Mouse (Mus musculus) left cerebral cortex, adult 8-10 months (tissue): ENCODE measurements around the gene Scgb1b30. TPM values are rescaled to one million over a fixed set of nuclear protein-coding genes. Genes with fewer than 3 reads are reported as not detected.

Experiments
- total RNA-seq, 4 experiments: library from RNA; stranded (reverse); gene quantifications; 2 replicates each; pipeline ENCODE4 v1.2.4; 2022

The Scgb1b30 gene
- total RNA-seq, 4 experiments from 2014 or later: not detected

Other genes starting within 250 kb of the Scgb1b30 start
- gene Scgb2b26, start 150.4 kb upstream of the Scgb1b30 start, total RNA-seq: not detected
- gene Scgb2b27, start 81.5 kb upstream of the Scgb1b30 start, total RNA-seq: not detected
- not detected for gene Scgb1b27, start 73.9 kb upstream of the Scgb1b30 start, total RNA-seq
- 10 to 100 TPM; 10.8 to 14.8 (median 13.5) TPM for gene Wtip, start 37.8 kb downstream of the Scgb1b30 start, total RNA-seq
- gene Uba2, start 74.2 kb downstream of the Scgb1b30 start, total RNA-seq: 10 to 100 TPM; 87.0 to 89.6 (median 87.7) TPM
- 10 to 100 TPM; 22.3 to 25.5 (median 24.2) TPM for gene Pdcd2l, start 101.2 kb downstream of the Scgb1b30 start, total RNA-seq
- gene Gpi1, start 134.9 kb downstream of the Scgb1b30 start, total RNA-seq: 100 to 1,000 TPM; 683 to 742 (median 696) TPM
- gene Gm6096, start 155.6 kb downstream of the Scgb1b30 start, total RNA-seq: not detected
- gene 4931406P16Rik, start 218.1 kb downstream of the Scgb1b30 start, total RNA-seq: 10 to 100 TPM; 40.1 to 47.7 (median 41.2) TPM